Mouse (Mus musculus): ENCODE measurements around the gene Zbed5.

Zbed5 gene

GRCm38 (mm10) chr5:129908242-129908965 is 12.9 kb downstream of the Zbed5 start, which contains the start of gene Nupr1l:
TSS of gene Nupr1l (plus strand) at chr5:129908540.
- peak; percentile 86 for DNase-seq (ENCODE audit: low read depth, low spot score)

GRCm38 (mm10) chr5:129909147-129909546 is 13.6 kb downstream of the Zbed5 start:
- DNase-seq (ENCODE audit: low read depth, low spot score) = no peak

GRCm38 (mm10) chr5:129909591-129909990 is 14.1 kb downstream of the Zbed5 start:
- DNase-seq (ENCODE audit: low read depth, low spot score) = peak; percentile 64

- DNase-seq (ENCODE audit: low read depth, low spot score) = peak; percentile 90
These were observed 18.5 kb downstream of the Zbed5 start for GRCm38 (mm10) chr5:129914024-129914423.

- DNase-seq (ENCODE audit: low read depth, low spot score) = peak; percentile 81
These were observed 20.0 kb downstream of the Zbed5 start for GRCm38 (mm10) chr5:129915491-129915890.

- DNase-seq (ENCODE audit: low read depth, low spot score) = peak; percentile 83
These were observed 22.6 kb downstream of the Zbed5 start for GRCm38 (mm10) chr5:129918065-129918651.

GRCm38 (mm10) chr5:129918752-129919151 is 23.2 kb downstream of the Zbed5 start:
- DNase-seq (ENCODE audit: low read depth, low spot score) = peak; percentile 44

- peak; percentile 62 for DNase-seq (ENCODE audit: low read depth, low spot score)
These were observed 23.8 kb downstream of the Zbed5 start for GRCm38 (mm10) chr5:129919320-129919719.

- peak; percentile 71 for DNase-seq (ENCODE audit: low read depth, low spot score)
These were observed 26.4 kb downstream of the Zbed5 start for GRCm38 (mm10) chr5:129921972-129922371.

GRCm38 (mm10) chr5:129924820-129925452 is 29.4 kb downstream of the Zbed5 start:
- DNase-seq (ENCODE audit: low read depth, low spot score) = no peak

- no peak for DNase-seq (ENCODE audit: low read depth, low spot score)
These were observed 30.4 kb downstream of the Zbed5 start for GRCm38 (mm10) chr5:129925933-129926332.

GRCm38 (mm10) chr5:129929924-129930855 is 34.7 kb downstream of the Zbed5 start:
- DNase-seq (ENCODE audit: low read depth, low spot score) = peak; percentile 71

- DNase-seq (ENCODE audit: low read depth, low spot score) = no peak
These were observed 41.4 kb downstream of the Zbed5 start for GRCm38 (mm10) chr5:129936941-129937340.

- DNase-seq (ENCODE audit: low read depth, low spot score) = no peak
These were observed 44.8 kb downstream of the Zbed5 start for GRCm38 (mm10) chr5:129940281-129940680.

GRCm38 (mm10) chr5:129940736-129941494 is 45.4 kb downstream of the Zbed5 start:
- DNase-seq (ENCODE audit: low read depth, low spot score) = no peak

- peak; percentile 99 for DNase-seq (ENCODE audit: low read depth, low spot score)
These were observed 46.0 kb downstream of the Zbed5 start, which contains the start of gene Vkorc1l1 for GRCm38 (mm10) chr5:129941495-129942045. TSS of gene Vkorc1l1 (plus strand) at chr5:129941970.

GRCm38 (mm10) chr5:129942073-129942939 is 46.8 kb downstream of the Zbed5 start:
- DNase-seq (ENCODE audit: low read depth, low spot score) = peak; percentile 35

- no peak for DNase-seq (ENCODE audit: low read depth, low spot score)
These were observed 47.9 kb downstream of the Zbed5 start for GRCm38 (mm10) chr5:129943402-129943801.

- DNase-seq (ENCODE audit: low read depth, low spot score) = no peak
These were observed 52.1 kb downstream of the Zbed5 start for GRCm38 (mm10) chr5:129947528-129948033.
